Mouse (Mus musculus): ENCODE results near the gene Mbnl3.

The Mbnl3 gene

DNA sequence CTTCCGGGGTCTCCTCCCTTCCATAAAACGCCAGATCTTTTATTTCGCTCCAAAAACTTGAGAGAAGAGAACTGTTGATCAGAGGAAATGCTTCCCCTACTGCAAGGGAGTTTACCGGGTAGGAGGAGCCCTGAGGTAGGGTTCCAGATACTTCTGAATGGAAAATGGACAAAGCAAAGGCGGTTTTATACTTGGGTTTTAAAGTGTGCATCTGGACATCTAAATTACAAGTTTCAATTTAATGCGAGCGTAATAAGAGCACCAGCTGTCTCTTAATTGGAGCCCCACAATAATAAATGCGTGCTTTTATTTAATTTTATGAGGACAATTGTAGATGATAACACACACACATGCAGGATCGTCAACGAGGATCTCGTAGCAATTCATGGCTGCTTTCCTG, at the start of gene Mbnl3:
Gene Mbnl3, minus strand, starts transcription at position 101 of the 400 bp plus-strand sequence.
- DNase-seq (ENCODE audit: low spot score), result no peak

DNA sequence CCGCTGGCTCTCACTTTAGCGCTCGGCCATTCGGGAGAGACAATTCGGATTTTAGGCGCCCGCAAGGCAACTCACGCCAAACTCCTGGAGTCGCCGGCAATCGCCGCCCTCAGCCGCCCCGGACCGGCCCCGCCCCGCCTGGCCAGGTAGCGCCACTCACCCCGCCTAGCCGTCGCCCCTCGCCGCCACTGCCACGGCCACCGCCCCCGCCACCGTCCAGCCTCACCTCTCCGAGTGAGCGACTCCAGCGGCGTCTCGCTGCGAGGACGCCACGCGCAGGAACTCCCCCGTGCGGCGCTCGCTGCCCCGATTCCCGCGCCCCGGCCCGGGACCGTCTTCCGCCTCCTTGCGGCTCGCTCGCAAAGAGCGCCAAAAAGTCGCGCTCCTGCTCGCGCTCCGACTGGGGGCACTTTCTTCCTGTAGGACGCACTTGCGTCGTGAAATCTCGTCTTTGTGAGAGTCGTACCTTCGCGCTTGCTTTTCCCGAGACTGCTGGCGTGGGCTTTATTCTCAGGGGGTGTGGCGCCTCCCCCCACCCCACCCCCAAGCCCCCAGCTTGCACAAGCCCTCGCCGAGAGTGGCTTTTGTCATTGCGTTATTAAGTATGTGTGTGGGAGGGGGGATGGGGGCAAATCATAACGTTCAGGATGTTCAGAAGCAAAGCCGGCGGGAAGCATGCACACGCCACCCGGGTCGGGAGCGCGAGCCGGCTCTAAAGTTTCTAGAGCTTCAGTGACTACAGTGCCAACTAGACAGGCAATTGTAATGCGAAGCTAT, 596 bp downstream of the Mbnl3 start:
- DNase-seq (ENCODE audit: low spot score), result peak; percentile 55

DNA sequence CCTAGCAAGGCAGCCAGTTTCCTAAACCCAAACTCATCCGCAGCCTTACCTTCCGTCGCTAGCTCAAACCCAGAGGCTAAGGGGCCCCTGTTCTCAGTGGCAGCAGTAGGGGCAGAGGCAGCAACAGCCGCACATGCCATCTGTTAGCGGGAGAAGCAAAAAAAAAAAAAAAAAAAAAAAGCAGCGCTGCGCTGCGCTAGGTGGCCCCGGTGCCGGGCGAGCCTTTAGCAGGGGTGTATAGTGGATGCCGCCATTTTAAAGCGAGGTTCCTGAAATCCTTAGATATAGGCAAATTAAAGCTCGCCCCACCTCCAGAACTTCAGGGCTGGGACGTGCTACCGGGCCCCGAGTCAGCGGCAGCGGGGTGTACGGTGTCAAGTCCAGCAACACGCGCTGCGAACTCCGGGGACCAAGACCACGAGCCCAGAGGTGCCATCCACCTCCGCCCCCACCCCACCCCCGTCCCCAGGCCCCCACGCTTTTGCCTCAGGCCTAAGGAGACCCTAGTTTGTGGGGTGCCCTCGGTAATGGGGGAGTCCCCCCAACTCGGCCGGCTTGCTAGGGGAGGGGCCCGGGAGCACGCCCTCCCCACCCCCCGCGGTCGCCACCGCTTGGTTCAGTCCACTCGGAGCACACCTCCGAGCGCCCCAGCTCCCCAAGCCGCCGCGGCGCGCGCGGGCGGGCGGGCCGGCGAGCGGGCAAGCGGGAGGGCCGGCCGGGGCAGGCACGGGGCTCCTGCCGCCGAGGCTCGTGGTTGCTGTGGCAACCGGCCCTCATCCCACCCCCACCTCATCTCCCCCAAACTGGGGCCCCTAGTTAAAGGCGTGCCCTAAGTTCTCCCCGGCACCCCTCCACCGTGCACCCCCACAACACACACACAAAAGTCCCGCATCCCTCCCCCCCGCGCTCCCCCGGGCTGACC, 1.4 kb downstream of the Mbnl3 start:
- DNase-seq (ENCODE audit: low spot score), result peak; percentile 28

DNA sequence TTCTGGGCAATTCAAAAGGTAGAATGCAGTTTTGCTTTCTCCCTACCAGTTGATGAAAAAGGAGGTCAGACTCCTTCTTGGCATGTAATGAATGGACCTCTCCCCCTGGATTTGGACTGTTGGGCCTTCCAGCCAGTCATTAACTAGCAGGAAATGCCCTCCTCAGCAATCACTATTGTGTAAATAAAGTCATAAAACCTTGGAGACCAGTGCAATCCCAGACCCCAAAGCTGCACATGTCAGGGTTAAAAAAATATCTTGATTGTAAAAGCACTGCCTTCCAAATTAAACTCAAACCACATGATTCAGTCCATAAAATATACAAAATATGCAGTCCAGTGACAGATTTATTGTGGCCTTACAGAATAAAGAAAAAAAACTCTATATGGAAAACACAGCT, 9.3 kb downstream of the Mbnl3 start:
- no peak for DNase-seq (ENCODE audit: low spot score)

DNA sequence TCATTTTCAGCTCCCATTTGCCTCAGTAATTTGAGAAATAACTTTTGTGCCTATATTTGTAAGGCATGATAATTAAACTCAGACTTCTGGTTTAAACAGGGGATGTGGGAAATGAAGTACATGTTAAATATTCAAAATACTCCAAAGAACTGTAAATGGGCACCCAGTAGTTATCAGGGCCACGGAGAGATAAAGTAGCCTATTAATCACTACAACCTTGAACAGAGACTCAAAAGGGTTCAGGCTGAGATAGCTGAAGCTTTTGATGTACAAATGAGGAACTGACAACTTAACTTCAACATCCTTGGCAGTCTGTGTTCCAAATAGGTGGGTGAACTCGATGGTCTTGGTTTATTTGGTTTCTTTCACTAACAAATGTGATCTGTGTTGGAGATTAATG, 34.4 kb downstream of the Mbnl3 start:
- no peak for DNase-seq (ENCODE audit: low spot score)

DNA sequence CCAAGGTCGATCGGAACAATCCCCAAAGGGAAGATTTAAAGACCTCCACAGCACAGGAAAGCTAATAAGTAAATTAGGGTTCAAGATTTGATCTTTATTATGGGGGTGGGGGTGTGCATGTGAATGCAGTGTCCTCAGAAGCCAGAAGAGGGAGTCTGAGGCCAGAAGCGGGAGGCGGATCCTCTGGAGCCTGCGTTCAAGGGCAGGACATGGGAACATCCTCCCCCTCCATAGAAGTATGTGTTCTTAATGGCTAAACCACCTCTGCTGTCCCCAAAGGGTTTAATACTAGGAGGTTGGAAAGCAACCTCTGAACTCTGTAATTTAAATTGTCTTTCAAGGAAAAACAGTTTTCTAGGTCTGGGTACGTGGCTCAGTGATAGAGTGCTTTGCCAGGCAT, 34.9 kb downstream of the Mbnl3 start:
- peak; percentile 8 for DNase-seq (ENCODE audit: low spot score)

DNA sequence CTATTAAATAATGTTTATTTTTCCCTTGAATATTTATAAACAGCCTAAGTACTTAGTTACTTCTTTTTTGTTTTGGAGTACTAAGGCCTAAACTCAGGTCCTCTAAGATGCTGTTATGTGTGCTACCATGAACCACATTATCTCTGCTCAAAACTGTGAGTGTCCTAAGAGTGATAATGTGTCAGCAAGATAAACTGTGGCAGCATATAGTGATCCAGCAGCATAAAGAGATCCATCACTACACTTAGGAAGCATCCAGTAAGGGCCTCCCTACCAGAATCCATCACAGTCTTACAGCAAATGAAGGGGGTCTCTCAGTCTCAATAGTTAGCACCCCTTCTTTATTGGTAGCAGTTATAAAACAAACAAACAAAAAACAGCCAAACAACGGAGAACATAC, 35.9 kb downstream of the Mbnl3 start:
- no peak for DNase-seq (ENCODE audit: low spot score)

DNA sequence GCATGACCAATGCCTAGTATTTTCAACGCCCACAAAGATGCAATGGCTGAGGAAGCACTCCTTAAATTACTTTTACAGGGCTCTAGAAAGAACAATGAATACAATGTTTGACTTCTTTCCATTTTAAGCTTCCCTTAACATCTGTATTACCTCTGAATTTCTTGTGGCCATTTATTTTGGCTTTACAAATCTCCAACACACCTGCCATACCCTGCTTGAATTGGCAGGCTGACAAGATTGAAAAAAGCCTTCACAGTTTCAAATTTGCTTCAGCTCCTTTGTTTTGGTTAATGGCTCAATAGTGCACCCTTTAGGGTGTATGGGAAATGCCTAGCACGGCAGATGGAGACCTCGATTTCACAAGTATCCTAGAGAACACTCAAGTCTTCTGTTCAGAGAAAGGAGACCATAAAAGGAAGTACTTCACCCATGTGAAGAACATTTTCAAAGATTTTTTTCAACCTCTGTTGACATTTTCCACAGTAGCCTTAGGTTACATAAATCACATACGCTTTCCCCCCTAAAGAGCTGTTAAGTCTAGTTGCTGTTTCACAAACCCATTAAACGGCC, 36.8 kb downstream of the Mbnl3 start:
- no peak for DNase-seq (ENCODE audit: low spot score)

DNA sequence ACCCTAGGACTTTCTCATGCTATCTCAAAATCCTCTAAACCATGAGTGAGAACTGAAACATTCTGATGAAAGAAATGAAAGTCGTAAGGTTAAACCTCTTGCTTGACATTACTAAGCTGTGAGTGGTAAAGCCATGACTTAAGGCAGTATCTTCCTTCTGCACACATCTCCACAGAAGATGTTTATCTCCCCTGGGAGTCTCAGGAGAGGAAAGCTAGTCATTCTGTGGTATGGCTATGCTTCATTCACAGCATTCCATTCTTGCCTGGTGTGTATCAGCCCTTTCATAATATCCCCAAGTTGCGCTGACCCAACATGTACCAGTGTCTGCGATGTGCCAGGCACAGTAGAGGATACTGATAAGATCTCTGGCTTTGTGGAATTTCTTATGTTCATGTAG, 38.4 kb downstream of the Mbnl3 start:
- DNase-seq (ENCODE audit: low spot score), result no peak

DNA sequence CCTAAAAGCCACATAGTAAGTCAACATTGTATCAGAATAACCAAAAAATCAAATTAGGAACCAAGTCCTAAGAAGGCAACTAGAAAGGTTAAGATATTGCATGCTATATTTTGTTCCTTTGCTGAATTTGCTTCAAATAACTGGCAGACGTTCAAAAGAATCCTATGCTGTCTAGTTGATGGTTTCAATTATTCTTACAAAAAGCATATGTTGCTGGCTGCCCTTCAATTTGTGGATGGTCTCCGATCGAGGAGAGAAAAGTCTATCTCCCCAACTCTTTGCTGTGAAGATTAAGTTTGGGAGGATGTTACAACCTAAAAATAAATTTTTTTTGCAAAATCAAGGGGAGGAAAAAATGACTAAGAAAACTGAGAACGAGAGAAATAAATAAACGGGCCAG, 41.6 kb downstream of the Mbnl3 start:
- no peak for DNase-seq (ENCODE audit: low spot score)

DNA sequence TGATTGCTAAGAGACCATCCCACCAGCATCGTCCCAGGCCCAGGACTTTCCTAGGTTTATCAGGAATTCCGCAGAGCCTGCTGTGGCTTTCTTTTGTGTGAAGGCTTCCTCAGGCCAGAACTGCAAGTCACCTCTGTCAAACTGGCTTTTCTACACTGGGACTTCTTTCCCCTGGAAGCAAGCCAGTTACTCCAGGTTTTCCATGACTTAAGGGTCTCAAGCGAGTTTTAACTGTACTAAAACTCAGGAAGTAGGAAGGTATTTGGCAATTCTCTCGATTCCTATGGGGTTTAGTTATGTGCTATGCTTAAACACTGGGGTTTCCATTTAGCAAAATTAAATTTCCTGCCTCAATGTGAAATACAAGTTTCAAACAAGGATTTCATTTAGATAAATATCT, 57.9 kb downstream of the Mbnl3 start:
- DNase-seq (ENCODE audit: low spot score), result no peak

DNA sequence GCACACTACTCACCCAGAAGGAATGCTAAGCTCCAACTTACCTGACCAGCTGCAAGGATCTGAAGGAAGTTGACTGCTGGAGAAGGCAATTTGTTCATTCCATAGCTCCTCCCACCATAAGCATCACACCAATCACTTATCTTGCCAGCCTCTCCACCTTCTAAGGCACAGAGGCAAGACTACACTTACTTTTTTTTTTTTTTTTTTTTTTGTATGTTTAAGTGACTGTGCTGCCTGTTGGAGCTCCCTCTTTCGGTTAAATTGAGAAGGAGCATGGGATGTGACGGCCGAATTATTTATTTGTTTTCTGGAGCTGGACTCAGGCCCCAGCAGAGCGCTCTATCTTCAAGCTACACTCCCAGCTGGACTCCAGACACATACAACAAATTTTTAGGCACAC, 60.0 kb downstream of the Mbnl3 start:
- DNase-seq (ENCODE audit: low spot score), result peak; percentile 13

DNA sequence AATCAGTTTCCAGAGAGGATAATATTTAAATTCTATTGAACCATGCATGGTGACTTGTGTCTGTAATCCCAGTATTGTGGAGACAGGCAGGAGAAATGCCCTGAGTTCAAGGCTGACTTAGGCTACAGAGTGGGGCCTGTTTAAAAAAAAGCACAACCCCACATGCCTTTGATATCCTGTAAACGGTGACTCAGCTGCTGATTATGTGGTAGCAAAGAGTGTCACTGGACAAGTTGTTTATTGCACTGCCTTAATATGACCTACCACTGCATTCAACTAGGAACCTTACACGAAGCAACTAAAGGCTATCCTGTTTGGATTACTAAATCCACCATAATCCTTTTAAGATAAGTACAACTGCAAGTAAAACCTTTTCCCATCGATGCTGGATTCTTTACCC, 66.3 kb downstream of the Mbnl3 start:
- no peak for DNase-seq (ENCODE audit: low spot score)

DNA sequence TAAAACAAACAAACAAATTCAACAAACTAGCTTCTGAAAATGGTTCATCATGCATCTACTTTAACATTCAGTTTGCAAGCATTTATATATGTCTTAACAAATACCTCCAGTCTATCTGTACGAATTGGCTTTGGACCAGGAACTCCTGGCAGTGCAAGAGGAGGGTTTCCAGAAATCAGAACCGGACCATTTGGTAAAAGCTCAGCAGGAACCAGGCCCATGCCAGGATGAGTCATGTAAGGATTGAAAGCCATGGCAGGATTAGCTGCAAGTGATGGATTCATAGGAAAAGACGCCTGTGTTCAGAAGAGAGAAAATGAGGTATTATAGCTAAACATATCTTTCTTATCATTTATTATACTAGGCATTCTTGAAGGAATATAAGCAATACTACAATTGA, 75.0 kb downstream of the Mbnl3 start:
- DNase-seq (ENCODE audit: low spot score), result no peak

DNA sequence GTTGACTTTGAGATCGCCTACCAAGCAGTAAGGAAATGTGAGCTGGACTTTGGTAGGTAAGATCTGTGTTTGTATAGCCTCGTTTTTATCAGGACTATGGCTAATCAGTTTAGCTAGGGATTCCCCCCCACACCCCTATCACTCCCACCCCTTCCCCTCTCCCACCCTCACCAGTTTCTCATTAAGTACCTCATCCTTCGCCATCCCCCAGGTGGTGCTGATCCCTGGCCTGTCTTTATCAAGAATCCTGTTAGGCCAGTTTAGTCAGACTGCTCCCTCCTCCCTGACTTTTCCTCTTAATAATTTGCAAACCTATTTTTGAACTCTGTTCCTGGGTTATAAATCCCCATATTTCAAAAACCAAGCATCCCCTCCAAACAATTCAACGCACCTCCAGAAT, 103.6 kb downstream of the Mbnl3 start:
- no peak for DNase-seq (ENCODE audit: low spot score)

DNA sequence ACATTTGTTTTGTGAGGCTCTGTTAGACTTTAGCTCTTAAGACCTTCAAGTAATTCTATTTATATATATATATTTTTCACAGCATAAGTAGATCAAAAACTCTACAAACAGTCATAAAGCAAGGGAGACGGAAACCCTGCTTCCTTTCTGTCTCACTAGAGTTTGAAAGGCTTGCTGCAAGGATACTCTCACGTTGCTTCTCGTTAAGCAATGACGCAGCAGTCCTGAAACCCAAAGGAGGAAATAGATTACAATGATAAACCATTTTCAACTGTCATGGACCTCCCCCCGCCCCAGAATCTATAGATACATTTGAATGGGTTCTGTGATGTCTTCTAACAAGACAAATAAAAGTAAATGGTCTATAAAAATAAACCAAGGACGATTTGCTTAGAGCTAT, 121.4 kb downstream of the Mbnl3 start:
- no peak for DNase-seq (ENCODE audit: low spot score)

DNA sequence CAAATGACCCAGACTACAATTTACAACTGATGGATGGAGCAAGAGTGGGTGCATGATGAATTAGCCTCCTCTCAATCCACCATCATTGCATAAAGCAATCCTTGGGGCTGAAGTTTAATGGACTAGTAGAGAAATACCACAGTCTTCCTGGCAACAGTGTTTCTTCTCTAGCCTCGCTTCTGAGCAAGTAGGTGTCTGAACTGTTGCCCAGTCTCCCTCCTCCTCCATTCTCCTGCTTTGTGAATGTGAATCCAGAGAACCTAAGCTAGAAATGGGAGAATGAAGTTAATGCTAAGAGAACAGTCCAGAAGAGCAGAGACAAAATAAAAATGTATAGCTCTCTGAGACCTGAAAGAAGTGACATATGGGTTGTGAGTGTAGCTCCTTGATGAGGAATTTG, 122.1 kb downstream of the Mbnl3 start:
- no peak for DNase-seq (ENCODE audit: low spot score)

DNA sequence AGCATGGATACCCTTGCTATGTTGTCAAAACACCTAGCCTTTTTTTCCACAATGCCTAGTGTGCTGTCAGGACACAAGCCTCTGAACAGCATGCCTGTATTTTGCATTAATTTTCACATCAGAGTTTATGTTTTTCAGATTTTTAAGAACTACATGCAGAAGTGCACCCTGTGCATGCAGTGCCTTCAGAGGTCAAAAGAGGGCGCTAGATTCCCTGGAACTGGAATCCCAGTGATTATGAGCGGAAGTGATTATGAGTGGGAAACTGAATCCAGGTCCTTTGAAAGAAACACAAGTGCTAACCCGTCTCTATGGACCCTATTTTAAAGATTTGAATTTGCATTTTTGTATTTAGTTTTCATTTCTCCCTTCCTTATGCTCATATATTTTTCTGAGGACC, 129.6 kb downstream of the Mbnl3 start:
- DNase-seq (ENCODE audit: low spot score), result peak; percentile 48
